Mouse (Mus musculus): ENCODE measurements at regions not wholly inside any gene's neighbourhood (a gene's known extent, or its start where the extent isn't known, plus 50 kb on each side); places are given as distances from the start of the nearest gene placed in this dataset.

GRCm38 (mm10) chr2:115515470-115515869 is 66.0 kb upstream of the BC052040 start:
- no peak for TF ChIP-seq TAL1 (conservative IDR thresholded peaks at IDR 0.05; ENCODE audit: low read depth, low read length)
- no peak for TF ChIP-seq GATA2 (IDR thresholded peaks at IDR 0.05; ENCODE audit: borderline replicate concordance, low read depth, low read length)
- TF ChIP-seq POLR2AphosphoS5 (IDR thresholded peaks at IDR 0.05; ENCODE audit: insufficient replicate concordance, low read depth, low read length): no peak
- no peak for TF ChIP-seq CTCF (IDR thresholded peaks at IDR 0.05; ENCODE audit: low read depth, low read length)
- TF ChIP-seq GATA1 (IDR thresholded peaks at IDR 0.05; ENCODE audit: borderline replicate concordance, low read length): no peak
- H3K36me3 ChIP-seq (replicated peaks): no peaks in the 10 kb centered on the region
- H3K9me3 ChIP-seq (replicated peaks): no peaks in the 10 kb centered on the region
- no peak overlapping the region for H3K4me3 ChIP-seq (ENCODE audit: low read depth, low read length)
- DNase-seq (ENCODE audit: low spot score): no peak
- H3K4me1 ChIP-seq (ENCODE audit: insufficient read depth, low read depth, low read length): no peaks in the 10 kb centered on the region
- 0 out of 2 replicates have a peak, but pooled peaks cover 3% of the 10 kb centered on the region for H3K27me3 ChIP-seq (ENCODE audit: insufficient read depth, low read length)
- no peak for ATAC-seq (ENCODE audit: extremely low read depth, insufficient number of reproducible peaks, low FRiP score, poor library complexity, severe bottlenecking)

GRCm38 (mm10) chr2:115516824-115517223 is 64.7 kb upstream of the BC052040 start:
- no peak for DNase-seq (ENCODE audit: low spot score)
- Histone ChIP-seq H3K27me3 (ENCODE audit: insufficient read depth, low read length) (0 out of 2 replicates have a peak, but pooled peaks cover 3% of the 10 kb centered on the region), H3K4me1 (ENCODE audit: insufficient read depth, low read depth, low read length) (no peaks in the 10 kb centered on the region), H3K9me3 (replicated peaks) (no peaks in the 10 kb centered on the region), H3K4me3 (ENCODE audit: low read depth, low read length) (no peak overlapping the region), H3K36me3 (replicated peaks) (no peaks in the 10 kb centered on the region)
- no peak for ATAC-seq (ENCODE audit: extremely low read depth, insufficient number of reproducible peaks, low FRiP score, poor library complexity, severe bottlenecking)
- TF ChIP-seq TAL1 (conservative IDR thresholded peaks at IDR 0.05; ENCODE audit: low read depth, low read length): no peak
- TF ChIP-seq CTCF (IDR thresholded peaks at IDR 0.05; ENCODE audit: low read depth, low read length): no peak
- TF ChIP-seq POLR2AphosphoS5 (IDR thresholded peaks at IDR 0.05; ENCODE audit: insufficient replicate concordance, low read depth, low read length): no peak
- no peak for TF ChIP-seq GATA2 (IDR thresholded peaks at IDR 0.05; ENCODE audit: borderline replicate concordance, low read depth, low read length)
- TF ChIP-seq GATA1 (IDR thresholded peaks at IDR 0.05; ENCODE audit: borderline replicate concordance, low read length): no peak

GRCm38 (mm10) chr2:115519974-115520373 is 61.5 kb upstream of the BC052040 start:
- Histone ChIP-seq H3K36me3 (replicated peaks) (no peaks in the 10 kb centered on the region), H3K9me3 (replicated peaks) (no peaks in the 10 kb centered on the region), H3K4me3 (ENCODE audit: low read depth, low read length) (no peak overlapping the region), H3K27me3 (ENCODE audit: insufficient read depth, low read length) (peaks cover 3% of the 10 kb centered on the region; the same call in 1 of the 2 replicates), H3K4me1 (ENCODE audit: insufficient read depth, low read depth, low read length) (no peaks in the 10 kb centered on the region)
- TF ChIP-seq CTCF (IDR thresholded peaks at IDR 0.05; ENCODE audit: low read depth, low read length): no peak
- TF ChIP-seq TAL1 (conservative IDR thresholded peaks at IDR 0.05; ENCODE audit: low read depth, low read length): no peak
- no peak for TF ChIP-seq POLR2AphosphoS5 (IDR thresholded peaks at IDR 0.05; ENCODE audit: insufficient replicate concordance, low read depth, low read length)
- no peak for TF ChIP-seq GATA1 (IDR thresholded peaks at IDR 0.05; ENCODE audit: borderline replicate concordance, low read length)
- no peak for DNase-seq (ENCODE audit: low spot score)
- ATAC-seq (ENCODE audit: extremely low read depth, insufficient number of reproducible peaks, low FRiP score, poor library complexity, severe bottlenecking): no peak

GRCm38 (mm10) chr2:115520413-115521139 is 60.9 kb upstream of the BC052040 start:
- peaks cover 3% of the 10 kb centered on the region; the same call in 1 of the 2 replicates for H3K27me3 ChIP-seq (ENCODE audit: insufficient read depth, low read length)
- no peaks in the 10 kb centered on the region for H3K4me1 ChIP-seq (ENCODE audit: insufficient read depth, low read depth, low read length)
- no peak for DNase-seq (ENCODE audit: low spot score)
- TF ChIP-seq CTCF (IDR thresholded peaks at IDR 0.05; ENCODE audit: low read depth, low read length) (no peak), POLR2AphosphoS5 (IDR thresholded peaks at IDR 0.05; ENCODE audit: insufficient replicate concordance, low read depth, low read length) (no peak), GATA2 (IDR thresholded peaks at IDR 0.05; ENCODE audit: borderline replicate concordance, low read depth, low read length) (no peak), TAL1 (conservative IDR thresholded peaks at IDR 0.05; ENCODE audit: low read depth, low read length) (no peak), GATA1 (IDR thresholded peaks at IDR 0.05; ENCODE audit: borderline replicate concordance, low read length) (no peak)
- no peak overlapping the region for H3K4me3 ChIP-seq (ENCODE audit: low read depth, low read length)
- no peaks in the 10 kb centered on the region for H3K9me3 ChIP-seq (replicated peaks)
- H3K36me3 ChIP-seq (replicated peaks): no peaks in the 10 kb centered on the region
- no peak for ATAC-seq (ENCODE audit: extremely low read depth, insufficient number of reproducible peaks, low FRiP score, poor library complexity, severe bottlenecking)

GRCm38 (mm10) chr2:115529878-115530277 is 51.6 kb upstream of the BC052040 start:
- no peak for TF ChIP-seq CTCF (IDR thresholded peaks at IDR 0.05; ENCODE audit: low read depth, low read length)
- no peak for TF ChIP-seq TAL1 (conservative IDR thresholded peaks at IDR 0.05; ENCODE audit: low read depth, low read length)
- no peak for TF ChIP-seq GATA2 (IDR thresholded peaks at IDR 0.05; ENCODE audit: borderline replicate concordance, low read depth, low read length)
- TF ChIP-seq POLR2AphosphoS5 (IDR thresholded peaks at IDR 0.05; ENCODE audit: insufficient replicate concordance, low read depth, low read length): no peak
- TF ChIP-seq GATA1 (IDR thresholded peaks at IDR 0.05; ENCODE audit: borderline replicate concordance, low read length): no peak
- DNase-seq (ENCODE audit: low spot score) (no peak), ATAC-seq (ENCODE audit: extremely low read depth, insufficient number of reproducible peaks, low FRiP score, poor library complexity, severe bottlenecking) (no peak)
- Histone ChIP-seq H3K27me3 (ENCODE audit: insufficient read depth, low read length) (no peaks in the 10 kb centered on the region; the same call in 1 of the 2 replicates), H3K36me3 (replicated peaks) (no peaks in the 10 kb centered on the region), H3K4me3 (ENCODE audit: low read depth, low read length) (no peak overlapping the region), H3K9me3 (replicated peaks) (no peaks in the 10 kb centered on the region), H3K4me1 (ENCODE audit: insufficient read depth, low read depth, low read length) (no peaks in the 10 kb centered on the region)
